In genomic region chr5:119972802-119973437, GRCm38 (mm10) we compare ENCODE assay signal across 8 mouse cellular contexts.
DNase-seq lines count a peak whose midpoint lies in the region; ATAC-seq lines count a peak whose summit lies in the region.

No protein-coding gene starts in this region.

- H3K9ac ChIP-seq in embryonic facial prominence, embryonic 15.5 days: no peak overlapping the region
- no peak overlapping the region for H3K9ac ChIP-seq in hindbrain, embryonic 15.5 days
- no peak overlapping the region for H3K9ac ChIP-seq in lung, embryonic 15.5 days

- no peak overlapping the region for H3K27ac ChIP-seq in embryonic facial prominence, embryonic 15.5 days (replicated peaks)
- H3K27ac ChIP-seq in hindbrain, embryonic 15.5 days (replicated peaks): 0 out of 2 replicates have a peak overlapping the region, but pooled peaks have one; percentile 41
- no peak overlapping the region for H3K27ac ChIP-seq in lung, embryonic 15.5 days

- DNase-seq in kidney, postnatal 14 days: peak; percentile 2
- DNase-seq in kidney, postnatal 25 days: no peak
- DNase-seq in right cerebral cortex, postnatal 4 days: peak; percentile 58
- no peak for DNase-seq in cerebellum, adult 8-10 months
- no peak for DNase-seq in spleen, postnatal 36 days (ENCODE audit: low spot score in 2 of 2)

- peak overlapping the region; percentile 15; the same call in 1 of the 2 replicates for H3K4me2 ChIP-seq in embryonic facial prominence, embryonic 15.5 days (replicated peaks)
- H3K4me2 ChIP-seq in hindbrain, embryonic 15.5 days: peak overlapping the region; percentile 42
- peak overlapping the region; percentile 59 for H3K4me2 ChIP-seq in lung, embryonic 15.5 days

- H3K36me3 ChIP-seq in embryonic facial prominence, embryonic 15.5 days: no peaks in the 10 kb centered on the region
- no peaks in the 10 kb centered on the region for H3K36me3 ChIP-seq in hindbrain, embryonic 15.5 days
- no peaks in the 10 kb centered on the region for H3K36me3 ChIP-seq in lung, embryonic 15.5 days

- H3K9me3 ChIP-seq in embryonic facial prominence, embryonic 15.5 days (replicated peaks): no peaks in the 10 kb centered on the region
- no peaks in the 10 kb centered on the region for H3K9me3 ChIP-seq in hindbrain, embryonic 15.5 days
- H3K9me3 ChIP-seq in lung, embryonic 15.5 days: no peaks in the 10 kb centered on the region

- no peak for ATAC-seq in embryonic facial prominence, embryonic 15.5 days (ENCODE audit: insufficient number of reproducible peaks, low FRiP score, low TSS enrichment, low read depth)
- ATAC-seq in hindbrain, embryonic 15.5 days (ENCODE audit: low FRiP score, low read depth): peak; percentile 77; the same call in 1 of the 2 replicates
- ATAC-seq in lung, embryonic 15.5 days (ENCODE audit: borderline replicate concordance, extremely low read depth, low FRiP score, low TSS enrichment): peak; percentile 75

- WGBS in embryonic facial prominence, embryonic 15.5 days: 49% methylated on average over 24 of the region's 24 CpGs
- WGBS in hindbrain, embryonic 15.5 days: 60% methylated on average over 24 of the region's 24 CpGs
- WGBS in lung, embryonic 15.5 days: 10% methylated on average over 24 of the region's 24 CpGs

- no peaks in the 10 kb centered on the region for H3K27me3 ChIP-seq in embryonic facial prominence, embryonic 15.5 days
- no peaks in the 10 kb centered on the region for H3K27me3 ChIP-seq in hindbrain, embryonic 15.5 days
- H3K27me3 ChIP-seq in lung, embryonic 15.5 days: no peaks in the 10 kb centered on the region

- H3K4me1 ChIP-seq in embryonic facial prominence, embryonic 15.5 days: no peaks in the 10 kb centered on the region
- H3K4me1 ChIP-seq in hindbrain, embryonic 15.5 days (replicated peaks): no peaks in the 10 kb centered on the region
- peaks cover 6% of the 10 kb centered on the region for H3K4me1 ChIP-seq in lung, embryonic 15.5 days

- H3K4me3 ChIP-seq in embryonic facial prominence, embryonic 15.5 days (replicated peaks): no peak overlapping the region
- peak overlapping the region; percentile 4; the same call in 1 of the 2 replicates for H3K4me3 ChIP-seq in hindbrain, embryonic 15.5 days
- H3K4me3 ChIP-seq in lung, embryonic 15.5 days: peak overlapping the region; percentile 26

Comparison
In these comparisons a context has a peak if more than half of its experiments do, and no peak if none do; other contexts are left out.
1. DNase-seq: peak in kidney, postnatal 14 days (single experiment) and right cerebral cortex, postnatal 4 days (single experiment); none in kidney, postnatal 25 days (0 of 2), cerebellum, adult 8-10 months (single experiment) and spleen, postnatal 36 days (0 of 2).
2. Peak in every context shown above with its lines, with median percentiles within 50 percentile points of each other: H3K4me2 ChIP-seq.